Mouse (Mus musculus): Measurements from ENCODE around the gene Jsrp1. TPM values are rescaled to one million over a fixed set of nuclear protein-coding genes. Genes with fewer than 3 reads are reported as not detected.

Jsrp1 gene
- total RNA-seq (2021) = 10 to 100 TPM in 1 of 2 experiments, 1 to 10 TPM in 1; 9.8 to 24.0 TPM
- long read RNA-seq, experiment 1, transcript Jsrp1-203 (7 exons, 1,108 nt) = major isoform, 10 of 20 reads
- long read RNA-seq, experiment 1, partial matches to known transcripts = 6 of 20 reads
- long read RNA-seq, experiment 1, other reads (novel, unspliced or antisense) = 4 of 20 reads
- long read RNA-seq, experiment 2, partial matches to known transcripts = 2 of 7 reads
- long read RNA-seq, experiment 2, other reads (novel, unspliced or antisense) = 1 of 7 reads

DNA sequence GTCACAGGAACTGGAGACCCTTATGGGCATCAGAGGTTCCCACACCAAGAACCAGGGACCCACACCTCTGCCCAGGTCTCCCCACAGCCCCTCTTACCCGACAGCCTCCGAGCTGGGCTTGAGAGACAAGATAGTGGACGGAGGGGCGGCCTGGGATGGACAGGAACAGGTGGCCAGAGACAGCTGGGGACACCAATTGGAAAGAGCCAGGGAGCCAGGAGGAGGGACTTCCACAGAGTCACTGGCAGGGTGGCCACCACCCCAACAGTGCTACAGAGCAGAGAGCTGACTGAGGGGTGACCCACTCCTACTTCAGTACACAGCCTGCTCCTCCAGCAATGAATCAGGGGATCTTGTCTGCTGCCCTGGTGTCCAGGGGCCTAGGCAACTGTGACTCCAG is at the start of gene Jsrp1:
TSS of gene Jsrp1 (minus strand) at position 133 of the 400 bp plus-strand sequence.
- no peak for DNase-seq

DNA sequence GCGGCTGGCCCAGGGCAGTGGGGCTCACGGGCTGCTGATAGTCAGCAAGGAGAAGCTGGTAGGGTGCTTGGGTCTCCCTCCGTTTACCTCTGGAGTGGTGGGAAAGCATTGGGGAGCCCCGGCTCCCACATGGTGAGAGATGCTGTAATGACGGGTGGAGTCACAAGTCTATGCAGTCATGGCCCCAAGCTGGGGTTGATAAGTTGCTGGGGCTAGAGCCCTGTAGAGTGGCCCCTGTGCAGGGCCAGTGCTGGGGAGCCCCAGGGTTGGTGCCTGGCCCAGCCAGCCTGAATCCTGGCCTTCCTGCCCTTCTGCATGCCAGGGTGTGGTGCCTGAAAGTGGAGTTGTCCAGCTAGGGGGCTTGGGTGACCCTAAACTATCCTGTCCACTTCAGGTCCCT is 49.0 kb upstream of the Jsrp1 start:
- DNase-seq = no peak

DNA sequence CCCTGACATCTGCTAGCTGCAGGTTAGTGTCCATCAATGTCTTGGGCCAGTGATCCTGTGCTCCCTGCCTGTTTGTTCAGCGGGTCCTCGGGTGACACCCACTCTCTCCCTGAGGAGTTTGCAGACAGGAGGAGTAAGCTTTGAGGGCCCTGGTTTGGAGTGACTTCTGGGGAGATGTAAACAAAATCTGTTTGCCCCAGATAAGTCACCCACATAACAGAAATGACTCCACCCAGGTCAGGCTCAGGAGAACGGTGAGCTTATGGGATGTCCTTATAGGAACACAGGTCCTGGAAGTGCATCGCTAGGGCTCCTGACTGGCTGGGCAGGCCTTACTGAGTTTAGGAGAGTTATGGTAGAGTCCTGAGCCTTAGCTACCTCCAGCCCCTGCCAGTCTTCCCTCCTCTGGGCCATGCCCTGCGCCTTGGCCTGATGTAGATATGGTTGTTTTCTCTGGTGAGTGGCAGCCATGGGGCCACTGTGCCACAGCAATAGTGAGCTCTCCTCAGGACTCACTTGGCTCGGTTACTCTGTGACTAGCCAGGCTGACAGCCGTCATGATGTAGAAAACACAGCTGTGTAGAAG is 45.1 kb upstream of the Jsrp1 start:
- DNase-seq = no peak

DNA sequence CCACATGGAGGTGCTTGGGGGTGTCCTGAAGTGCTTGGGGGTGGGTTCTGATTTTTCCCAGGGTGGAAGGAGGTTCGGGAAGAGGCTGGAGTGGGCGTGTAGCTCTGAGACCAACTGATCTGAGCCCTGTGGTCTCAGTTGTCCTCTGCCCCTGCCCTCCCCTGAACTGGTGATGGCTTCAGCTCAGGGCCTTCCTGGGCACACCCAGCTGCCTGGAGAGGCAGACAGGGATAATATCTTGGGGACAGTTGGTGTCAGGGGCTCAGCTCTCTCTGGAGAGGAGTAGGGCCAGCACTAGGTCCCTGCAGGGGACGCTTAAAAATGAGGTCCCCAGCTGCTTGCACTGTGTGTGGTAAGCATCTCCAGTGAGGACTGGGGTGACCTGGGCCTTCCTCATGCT is 44.5 kb upstream of the Jsrp1 start:
- no peak for DNase-seq

DNA sequence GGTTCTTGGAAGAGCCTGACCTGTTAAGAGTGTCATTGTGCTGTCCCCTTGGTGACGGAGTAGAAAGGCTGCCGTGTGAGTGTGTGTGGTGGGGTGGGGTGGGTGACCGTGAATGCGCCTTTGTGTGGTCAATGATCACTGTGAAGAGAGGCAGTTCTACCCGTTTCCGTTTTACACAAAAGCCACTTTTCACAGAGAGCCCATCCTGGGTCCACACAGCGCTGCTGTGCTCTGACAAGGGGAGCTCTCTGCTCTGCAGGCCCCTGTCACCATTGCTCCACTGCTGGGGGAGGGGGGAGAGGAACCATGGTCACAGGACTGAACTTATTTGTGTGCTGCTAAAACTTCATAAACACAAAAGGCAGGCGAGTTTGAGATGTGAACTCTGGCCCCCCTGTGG is 44.1 kb upstream of the Jsrp1 start:
- DNase-seq = no peak

DNA sequence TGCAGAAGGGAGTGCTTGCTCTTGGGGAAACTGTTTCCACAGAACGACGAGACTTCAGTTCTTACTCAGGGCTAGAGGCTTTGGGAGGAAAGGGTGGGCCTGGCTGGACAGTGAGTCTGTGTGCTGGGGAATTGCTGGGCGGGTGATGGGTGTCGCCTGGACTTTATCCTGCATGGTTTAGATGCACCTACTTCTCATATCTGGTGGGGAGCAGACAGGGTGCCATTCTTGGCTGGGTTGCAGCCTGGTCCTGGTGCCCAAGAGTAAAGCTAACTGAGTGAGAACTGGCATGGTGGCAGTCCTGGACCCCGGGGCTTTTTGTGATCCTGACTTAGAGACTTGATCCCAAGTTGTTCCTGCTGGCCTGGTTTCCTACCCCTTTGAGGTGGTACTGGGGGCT is 43.6 kb upstream of the Jsrp1 start:
- DNase-seq = no peak

DNA sequence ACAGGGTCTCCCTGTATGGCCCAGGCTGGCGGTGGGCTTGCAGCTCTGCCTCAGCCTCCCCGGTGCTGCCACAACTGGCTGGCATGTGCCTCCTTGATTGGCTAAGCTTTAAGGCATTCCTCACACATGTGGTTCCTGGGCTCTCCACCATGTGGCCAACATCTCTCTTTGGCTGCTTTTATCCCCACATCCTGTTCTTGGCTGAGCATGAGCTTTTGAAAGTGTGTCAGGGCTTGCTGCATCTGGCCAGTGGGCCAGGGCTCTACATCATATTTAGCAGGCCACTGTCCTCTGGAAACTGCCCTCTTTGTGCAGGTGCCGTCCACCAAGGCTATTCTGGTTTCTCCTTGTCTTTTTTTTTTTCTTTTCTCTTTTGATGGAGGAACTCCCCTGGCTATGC is 43.0 kb upstream of the Jsrp1 start:
- no peak for DNase-seq

DNA sequence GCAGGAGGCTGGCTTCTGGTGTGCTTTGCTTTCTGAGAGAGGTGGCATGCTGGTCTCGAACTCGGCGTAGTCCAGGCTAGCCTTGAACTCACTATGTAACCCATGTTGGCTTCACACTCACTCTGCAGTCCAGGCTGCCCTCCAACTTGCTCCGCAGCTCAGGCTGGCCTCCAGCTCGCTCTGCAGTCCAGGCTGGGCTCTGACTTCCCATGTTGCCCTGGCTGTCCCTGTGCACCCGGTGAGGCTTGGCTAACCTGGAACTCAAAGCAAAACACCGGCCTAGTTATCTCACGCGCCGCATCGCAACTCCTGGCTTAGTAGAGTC is 42.4 kb upstream of the Jsrp1 start:
- no peak for DNase-seq

DNA sequence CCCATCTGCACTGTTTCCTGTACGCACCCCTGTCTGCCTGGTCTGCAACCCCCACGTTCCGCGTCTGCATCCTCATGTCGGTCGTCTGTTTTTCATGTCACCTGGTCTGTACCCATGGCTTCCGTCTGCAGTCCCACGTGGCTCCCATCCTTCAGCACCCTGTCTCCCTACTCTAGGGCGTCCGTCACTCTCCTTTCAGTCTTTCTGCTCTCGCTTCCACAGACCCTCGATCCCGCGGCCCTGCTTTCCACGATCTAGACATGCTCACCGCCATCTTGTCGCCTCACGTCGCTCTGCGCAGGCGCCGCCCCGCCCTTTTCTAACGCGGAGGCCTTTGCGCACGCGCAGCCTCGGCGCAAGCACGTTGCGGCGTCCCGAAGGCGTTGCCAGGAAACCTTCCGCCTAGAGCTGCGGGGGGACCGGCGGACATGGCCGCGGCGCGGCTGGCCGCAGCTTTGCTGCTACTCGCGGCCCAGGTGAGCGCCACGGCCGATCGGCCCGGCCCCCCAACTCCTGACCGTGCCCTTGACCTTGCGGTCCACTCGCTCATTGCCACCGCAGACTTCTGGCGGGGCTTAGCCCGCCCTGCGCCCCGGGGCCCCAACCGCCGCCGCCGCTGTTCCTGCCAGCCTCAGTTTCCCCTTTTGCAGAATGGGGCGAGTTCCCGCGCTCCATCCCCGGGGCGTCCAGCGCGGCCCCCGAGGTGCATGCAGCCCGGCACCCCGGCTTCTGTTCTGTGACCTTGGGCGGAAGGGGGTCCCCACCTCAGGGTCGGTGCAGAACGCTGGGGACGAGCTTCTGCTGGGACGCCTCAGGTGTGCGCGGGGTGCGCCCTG is 41.8 kb upstream of the Jsrp1 start, which contains the start of the genes Lsm7 and Sppl2b:
TSS of gene Lsm7 (minus strand) at position 297 of the 836 bp plus-strand sequence.
TSS of gene Sppl2b (plus strand) at position 363 of the 836 bp plus-strand sequence.
- DNase-seq = peak; percentile 99

DNA sequence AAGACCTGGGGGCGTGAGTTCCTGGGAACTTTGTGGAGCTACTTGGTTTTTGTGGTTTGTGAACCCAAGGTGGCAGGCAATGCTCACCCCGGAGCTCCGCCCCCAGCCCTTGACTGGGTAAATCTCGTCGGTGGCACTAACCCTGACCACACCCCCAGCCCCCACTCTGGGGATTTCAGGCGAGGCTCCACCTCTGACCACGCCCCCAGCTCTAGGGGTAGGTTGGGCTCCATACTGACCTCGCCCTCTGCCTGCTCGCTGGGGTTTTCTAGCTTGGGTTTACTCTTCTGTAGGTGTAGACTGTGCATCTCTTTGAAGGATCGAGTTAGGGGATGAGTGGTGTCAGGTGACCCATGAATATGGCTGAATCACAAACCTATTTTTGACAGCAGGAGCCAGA is 35.3 kb upstream of the Jsrp1 start:
- DNase-seq = peak; percentile 67

DNA sequence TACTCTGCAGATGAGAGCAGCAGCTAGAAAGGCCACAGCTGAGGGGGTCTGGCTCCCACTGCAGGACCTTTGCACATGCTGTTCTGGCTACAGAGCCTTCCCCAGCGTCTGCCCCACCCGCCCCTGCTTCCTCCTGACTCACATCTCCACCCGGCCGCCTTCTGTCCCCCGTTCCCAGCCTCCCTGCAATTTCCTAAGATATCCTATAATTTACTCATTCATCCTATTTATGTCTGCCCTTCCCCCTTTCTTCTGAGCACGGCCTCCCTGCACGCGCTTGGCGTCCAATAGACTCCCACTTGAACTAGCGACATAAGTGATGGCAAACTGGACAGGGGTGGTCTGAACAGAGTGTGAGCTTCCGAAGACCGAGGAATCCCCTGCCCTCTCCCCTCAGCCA is 32.4 kb upstream of the Jsrp1 start:
- DNase-seq = no peak

DNA sequence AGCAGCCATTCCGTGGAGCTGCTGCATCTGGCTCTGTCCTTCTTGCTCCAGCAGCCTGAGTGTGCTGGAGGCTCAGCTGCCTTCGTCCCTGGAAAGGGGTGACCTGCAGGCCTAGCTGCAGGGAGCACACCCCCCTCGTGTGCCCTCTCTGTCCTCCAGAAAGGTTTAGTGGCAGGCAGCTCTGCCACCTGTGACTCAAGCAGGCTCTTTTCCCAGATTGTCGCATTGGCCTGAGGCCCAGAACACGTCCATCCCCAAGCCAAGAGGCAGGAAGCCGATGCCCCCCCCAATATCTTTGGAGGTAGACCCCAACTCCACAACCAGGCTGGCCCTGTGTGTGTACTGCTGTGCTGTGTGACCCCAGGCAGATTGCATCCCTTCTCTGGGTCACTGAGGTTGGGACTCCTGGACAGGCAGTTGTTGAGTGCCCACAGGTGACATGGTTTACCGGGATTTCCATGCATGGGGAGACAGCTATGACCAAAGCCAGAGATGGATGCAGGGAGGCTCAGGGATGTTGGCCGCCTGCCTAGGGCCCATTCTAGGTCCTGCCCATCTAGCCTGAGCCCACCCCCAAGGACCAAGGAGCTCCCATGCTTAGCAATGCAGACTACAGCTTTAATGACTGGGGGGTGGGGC is 31.9 kb upstream of the Jsrp1 start:
- no peak for DNase-seq

DNA sequence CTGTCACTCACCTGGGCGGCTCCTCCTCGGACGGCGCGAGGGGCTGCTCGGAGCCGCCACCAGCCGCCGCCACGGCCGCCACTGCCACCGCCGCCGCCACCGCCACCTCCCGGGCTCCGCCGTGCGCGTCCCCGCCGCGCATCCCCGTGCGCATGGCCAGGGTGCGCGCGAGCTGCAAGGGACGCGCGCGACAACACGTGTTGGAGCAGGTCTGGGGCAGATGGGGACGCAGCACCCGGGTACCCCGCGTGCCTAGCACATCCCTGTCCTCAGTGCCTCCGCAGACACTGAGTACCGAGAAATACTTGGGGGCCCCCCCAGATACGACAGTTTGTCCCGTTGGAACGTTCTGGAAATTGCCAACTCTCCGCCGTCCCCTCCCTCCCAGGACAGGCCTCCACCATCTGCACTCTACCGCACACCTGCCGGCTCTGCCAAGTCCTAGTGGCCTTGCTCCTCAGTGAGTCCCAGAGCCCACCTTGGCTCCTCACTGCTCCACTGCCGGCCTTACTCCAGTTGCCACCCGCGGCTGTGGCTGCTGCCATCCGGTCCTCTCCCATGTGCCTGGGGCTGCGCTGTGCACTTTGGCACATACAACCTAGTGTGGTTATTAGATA is 30.7 kb upstream of the Jsrp1 start, which contains the start of gene Lingo3:
TSS of gene Lingo3 (minus strand) at position 109 of the 617 bp plus-strand sequence.
- peak; percentile 57 for DNase-seq

DNA sequence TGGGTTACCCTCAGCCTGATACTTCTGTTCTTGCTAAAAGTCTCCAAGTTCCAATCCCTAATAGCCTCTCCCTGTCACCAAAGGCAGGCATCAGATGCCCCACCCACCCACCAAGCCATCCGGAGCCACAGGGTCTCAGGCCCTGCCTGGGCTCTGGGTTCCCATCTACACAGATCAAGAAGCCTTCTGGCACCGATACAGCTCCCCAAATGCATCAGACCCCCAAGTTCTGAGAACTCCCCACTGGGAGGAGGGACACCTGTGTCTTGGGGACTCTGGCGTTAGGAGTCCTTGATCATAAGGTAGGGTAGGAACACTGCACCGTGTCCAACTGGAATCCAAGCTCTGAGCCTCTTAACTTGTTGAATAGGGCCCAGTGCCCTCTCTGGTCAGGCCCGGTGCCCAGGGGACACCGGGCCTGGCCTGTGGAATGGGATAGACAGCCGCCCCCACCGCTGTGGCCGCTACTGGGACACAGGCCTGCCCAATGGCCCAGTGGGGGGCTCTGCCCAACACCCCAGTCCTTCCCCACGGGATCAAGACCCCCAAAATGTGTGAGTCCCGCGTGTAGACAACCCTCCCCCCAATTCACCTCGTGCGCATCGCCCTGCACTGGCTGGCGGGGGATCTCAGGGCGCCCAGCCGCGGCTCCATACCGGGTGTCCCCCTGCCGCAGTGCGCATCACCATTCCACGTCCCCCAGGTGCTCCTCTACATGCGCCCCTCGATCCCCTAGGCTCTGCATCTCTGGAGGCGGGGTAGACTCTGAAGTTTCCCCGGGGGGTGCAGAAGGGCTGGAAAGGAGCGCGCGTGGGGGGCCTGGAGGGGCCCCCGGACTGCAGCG is 30.0 kb upstream of the Jsrp1 start:
- DNase-seq = no peak

DNA sequence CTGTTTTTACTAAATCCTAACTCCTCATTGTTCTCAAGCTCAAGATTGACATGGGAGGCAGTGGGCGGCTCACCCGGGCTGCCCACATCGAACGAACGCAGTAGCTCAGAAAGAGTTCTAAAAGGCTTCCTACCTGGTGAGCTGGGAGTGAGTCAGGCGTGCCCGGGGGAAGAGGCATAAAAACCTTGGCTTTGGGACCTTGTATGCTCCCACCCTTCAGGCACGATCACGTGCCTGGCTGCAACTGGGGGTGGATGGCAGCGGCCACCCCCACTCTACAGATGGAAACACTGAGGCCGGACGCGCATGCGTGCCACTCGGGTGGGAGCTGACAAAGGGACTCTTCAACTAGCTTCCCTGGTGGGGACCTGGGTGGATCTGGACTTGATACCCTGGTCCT is 29.0 kb upstream of the Jsrp1 start:
- DNase-seq = no peak

DNA sequence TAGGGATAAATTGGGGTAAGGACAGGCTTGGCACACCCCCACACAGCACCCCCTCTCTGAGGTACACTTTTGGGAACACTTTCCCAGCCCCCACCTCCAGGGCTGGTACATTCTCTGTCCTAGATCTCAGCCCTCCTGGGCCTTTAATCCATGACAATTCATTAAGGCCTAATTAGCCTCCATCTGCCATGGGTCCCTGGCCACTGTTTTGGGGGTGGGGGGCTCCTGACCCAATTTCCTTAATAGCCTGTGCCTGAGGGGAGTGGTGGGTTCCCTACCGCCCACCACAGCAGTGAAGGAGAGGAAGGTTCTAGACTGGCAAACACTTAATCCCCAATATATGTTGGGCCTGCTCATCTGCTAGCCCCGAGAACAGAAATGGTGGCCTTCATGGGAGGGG is 28.4 kb upstream of the Jsrp1 start:
- DNase-seq = no peak

DNA sequence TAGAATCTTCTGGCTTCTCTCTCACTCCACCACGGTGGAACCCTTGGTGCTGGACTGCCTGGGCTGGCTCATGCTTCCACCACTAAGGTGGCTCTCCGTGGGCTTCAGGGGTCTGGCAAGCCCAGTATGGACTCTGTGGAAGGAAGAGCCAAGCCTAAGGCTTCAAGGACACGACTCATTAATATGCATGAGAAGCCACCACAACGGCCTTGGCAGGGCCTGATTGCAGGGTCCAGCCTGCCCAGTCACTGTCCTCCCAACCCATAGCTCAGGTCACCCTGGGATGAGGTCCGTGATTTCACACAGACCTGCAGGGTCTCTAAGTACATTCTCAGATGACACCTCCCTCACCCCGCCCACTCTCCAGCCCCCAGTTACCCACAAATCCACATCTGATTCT is 26.6 kb upstream of the Jsrp1 start:
- no peak for DNase-seq

DNA sequence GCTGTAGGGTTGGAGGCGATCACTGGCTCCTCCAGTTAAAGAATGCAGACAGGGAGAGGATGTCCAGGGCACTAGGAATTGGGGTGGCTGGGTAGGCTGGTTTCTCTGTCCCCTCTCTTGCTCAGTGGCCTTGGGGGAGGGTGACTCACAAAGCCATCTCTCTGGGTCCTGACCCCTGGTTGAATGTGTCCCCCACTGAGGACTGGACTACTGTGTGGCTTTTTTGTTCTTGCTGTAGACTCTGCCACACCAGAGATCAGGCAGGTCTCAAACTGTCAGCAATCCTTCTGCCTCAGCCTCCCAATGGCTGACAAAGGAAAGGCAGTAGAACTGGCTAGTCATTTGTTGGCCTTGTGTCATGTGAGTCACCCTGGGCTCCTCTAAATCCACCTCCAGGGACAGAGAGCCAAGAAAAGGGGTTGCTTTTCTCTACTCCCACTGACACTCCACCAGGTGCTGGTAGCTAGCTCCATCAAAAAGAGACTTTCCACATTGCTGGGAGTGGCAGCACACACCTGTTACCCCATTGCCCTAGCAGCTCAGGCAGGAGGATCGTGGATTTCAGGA is 25.1 kb upstream of the Jsrp1 start:
- no peak for DNase-seq

DNA sequence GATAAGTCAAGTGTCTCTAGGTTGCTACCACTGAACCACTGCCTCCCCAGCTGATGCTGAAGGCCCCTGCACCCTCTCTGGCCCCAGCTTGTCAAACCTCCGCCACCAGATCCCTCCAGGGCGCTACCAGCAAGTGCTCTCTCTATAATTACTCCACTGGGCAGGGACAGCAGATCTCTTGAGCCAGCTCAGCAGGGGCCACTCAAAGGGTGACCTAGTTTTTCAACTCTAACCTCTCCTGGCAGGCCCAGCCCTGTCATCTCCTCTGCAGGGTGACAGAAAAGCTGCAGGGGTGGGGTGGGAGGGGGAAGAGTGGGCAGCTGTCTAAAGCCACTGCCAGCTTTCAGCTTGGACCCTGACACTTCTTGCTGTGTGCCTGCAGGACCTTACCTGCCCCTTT is 24.5 kb upstream of the Jsrp1 start:
- DNase-seq = no peak

DNA sequence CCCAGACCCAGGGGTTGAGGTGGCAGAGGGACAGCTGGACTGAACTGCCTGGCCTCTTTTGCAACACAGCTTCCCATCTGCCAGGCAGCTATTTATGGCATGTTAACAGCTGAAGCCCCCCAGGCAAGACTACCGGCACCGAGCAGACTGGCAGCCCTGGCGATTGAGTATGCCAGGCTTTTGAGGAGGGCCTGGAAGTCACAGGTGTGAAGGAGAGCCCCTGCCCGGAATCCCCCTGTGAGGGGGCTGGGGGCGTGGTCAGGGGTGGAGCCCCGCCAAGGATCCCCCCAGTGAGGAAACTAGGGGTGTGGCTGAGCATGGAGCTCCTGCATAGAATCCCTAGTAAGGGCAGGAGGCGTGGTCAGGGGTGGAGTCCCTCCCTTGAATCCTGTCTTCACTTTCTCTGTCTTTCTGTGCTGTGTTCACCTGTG is 23.7 kb upstream of the Jsrp1 start:
- no peak for DNase-seq

DNA sequence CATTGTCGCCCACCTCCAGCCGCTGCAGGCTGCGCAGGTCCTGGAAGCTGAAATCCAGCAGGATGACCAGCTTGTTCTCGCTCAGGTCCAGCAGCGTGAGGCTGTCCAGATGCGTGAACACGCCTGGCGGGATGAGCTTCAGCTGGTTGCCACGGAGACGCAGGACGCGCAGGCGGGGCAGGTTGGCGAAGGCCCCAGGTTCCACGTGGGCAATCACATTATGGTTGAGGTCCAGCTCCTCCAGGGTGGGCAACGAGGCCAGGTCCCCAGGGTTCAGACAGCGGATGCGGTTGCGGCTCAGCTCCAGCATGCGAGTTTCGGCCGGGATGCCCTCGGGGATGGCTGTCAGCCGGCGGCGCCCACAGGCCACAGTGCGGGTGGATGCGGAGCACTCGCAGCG is 22.3 kb upstream of the Jsrp1 start:
- DNase-seq = no peak

Data from adrenal gland, postnatal 10 days (tissue).